Mouse (Mus musculus) regulatory T cell (primary cell): ENCODE measurements around the gene Gm17267.
"Not testable (repeated sequence)": the region's sequence is repeated elsewhere in the genome, so short reads cannot be mapped to it uniquely, and the experiment has no call there.

Experiments used
- in situ Hi-C: fragments of 300-600 bp; cut with MboI, MseI; formaldehyde crosslinking; loops from one replicate; pipeline ENCODE4 v1.15.1; 2025; ENCODE audit warnings: high pct_unique_total_duplicates

Gm17267 gene

DNA sequence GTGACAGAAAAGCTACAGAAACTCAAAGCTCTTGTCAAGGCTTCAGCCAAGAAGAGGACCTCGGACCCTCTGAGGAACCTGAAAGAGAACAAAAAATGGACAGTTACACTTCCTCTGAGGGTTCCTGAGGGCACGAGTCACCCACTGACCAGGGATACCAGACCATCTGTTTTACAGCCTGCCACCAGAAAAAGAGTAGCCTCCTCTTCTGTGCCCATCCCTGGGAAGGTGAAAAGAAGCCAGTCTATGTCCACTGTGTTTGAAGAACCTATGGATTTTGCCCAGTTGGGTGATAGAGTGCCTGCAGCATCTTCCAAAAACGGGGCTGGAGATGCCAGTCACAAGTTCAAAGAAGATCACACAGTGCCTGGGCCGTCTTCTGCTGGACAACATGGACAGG lies at the start of gene Gm17267:
Gm17267 (plus strand) TSS at position 301 of the 400 bp plus-strand sequence.
- in situ Hi-C loops: not testable (repeated sequence)
